Mouse (Mus musculus) embryonic facial prominence, embryonic 11.5 days (tissue): ENCODE measurements around the gene Mtcl1. TPM values are rescaled to one million over a fixed set of nuclear protein-coding genes. Genes with fewer than 3 reads are reported as not detected.

ENCODE experiments used
- ATAC-seq: fragments of 200-750 bp; cut with Nextera tagmentation; replicated peaks from 2 replicates; pipeline ENCODE4 v1.8.0; 2017; ENCODE audit warnings: low read depth; ENCODE audit not compliant: insufficient number of reproducible peaks, low FRiP score, low TSS enrichment
- DNase-seq: peaks from one replicate; pipeline ENCODE4 v3.0.0-alpha.2; 2015; ENCODE audit warnings: low spot score
- H3K27ac ChIP-seq: fragments of 300-500 bp; sonication (generic); replicated peaks from 2 replicates; pipeline ENCODE4 v1.5.1; 2014; ENCODE audit warnings: mild to moderate bottlenecking, low read depth, low read length, control low read depth
- H3K27me3 ChIP-seq: fragments of 300-500 bp; sonication (generic); 2 replicates; pipeline ENCODE4 v1.6.1; 2014; ENCODE audit warnings: mild to moderate bottlenecking, low read length, moderate library complexity, mixed read lengths; ENCODE audit not compliant: control insufficient read depth, insufficient read depth
- H3K36me3 ChIP-seq: fragments of 300-500 bp; sonication (generic); replicated peaks from 2 replicates; pipeline ENCODE4 v1.6.1; 2014; ENCODE audit warnings: low read depth, mild to moderate bottlenecking, low read length, moderate library complexity, mixed read lengths; ENCODE audit not compliant: control insufficient read depth, insufficient read depth
- H3K4me1 ChIP-seq: fragments of 300-500 bp; sonication (generic); 2 replicates; pipeline ENCODE4 v1.6.1; 2014; ENCODE audit warnings: low read length, mixed read lengths; ENCODE audit not compliant: control insufficient read depth, insufficient read depth
- H3K4me2 ChIP-seq: fragments of 300-500 bp; sonication (generic); 2 replicates; pipeline ENCODE4 v1.6.1; 2014; ENCODE audit warnings: low read depth, mild to moderate bottlenecking, control low read depth, low read length, moderate library complexity
- H3K4me3 ChIP-seq: fragments of 300-500 bp; sonication (generic); 2 replicates; pipeline ENCODE4 v1.5.1; 2014; ENCODE audit warnings: low read depth, low read length, control low read depth
- H3K9ac ChIP-seq: fragments of 300-500 bp; sonication (generic); replicated peaks from 2 replicates; pipeline ENCODE4 v1.6.1; 2014; ENCODE audit warnings: mild to moderate bottlenecking, control low read depth, low read length
- H3K9me3 ChIP-seq: fragments of 300-500 bp; sonication (generic); replicated peaks from 2 replicates; pipeline ENCODE4 v1.6.1; 2016; ENCODE audit warnings: mild to moderate bottlenecking, low read length, inconsistent platforms, mixed read lengths; ENCODE audit not compliant: control insufficient read depth
- WGBS: fragments of 180-500 bp; shearing (Covaris S2); extraction: QIAGEN DNeasy Blood & Tissue Kit; methylation state at CpG from one replicate; pipeline ENCODE4 v1.1.7; 2014; 5-methylcytosine and 5-hydroxymethylcytosine counted together
- polyA plus RNA-seq: library from polyadenylated mRNA; unstranded; fragments of >200 nt; fragmentation: Nextera tagmentation; extraction: Ambion mirVana; gene quantifications from 2 replicates; pipeline ENCODE4 v1.2.1, GENCODE M21; 2014

The Mtcl1 gene
- polyA plus RNA-seq, 1 experiment from 2014 or later, result 6.0 TPM

DNA sequence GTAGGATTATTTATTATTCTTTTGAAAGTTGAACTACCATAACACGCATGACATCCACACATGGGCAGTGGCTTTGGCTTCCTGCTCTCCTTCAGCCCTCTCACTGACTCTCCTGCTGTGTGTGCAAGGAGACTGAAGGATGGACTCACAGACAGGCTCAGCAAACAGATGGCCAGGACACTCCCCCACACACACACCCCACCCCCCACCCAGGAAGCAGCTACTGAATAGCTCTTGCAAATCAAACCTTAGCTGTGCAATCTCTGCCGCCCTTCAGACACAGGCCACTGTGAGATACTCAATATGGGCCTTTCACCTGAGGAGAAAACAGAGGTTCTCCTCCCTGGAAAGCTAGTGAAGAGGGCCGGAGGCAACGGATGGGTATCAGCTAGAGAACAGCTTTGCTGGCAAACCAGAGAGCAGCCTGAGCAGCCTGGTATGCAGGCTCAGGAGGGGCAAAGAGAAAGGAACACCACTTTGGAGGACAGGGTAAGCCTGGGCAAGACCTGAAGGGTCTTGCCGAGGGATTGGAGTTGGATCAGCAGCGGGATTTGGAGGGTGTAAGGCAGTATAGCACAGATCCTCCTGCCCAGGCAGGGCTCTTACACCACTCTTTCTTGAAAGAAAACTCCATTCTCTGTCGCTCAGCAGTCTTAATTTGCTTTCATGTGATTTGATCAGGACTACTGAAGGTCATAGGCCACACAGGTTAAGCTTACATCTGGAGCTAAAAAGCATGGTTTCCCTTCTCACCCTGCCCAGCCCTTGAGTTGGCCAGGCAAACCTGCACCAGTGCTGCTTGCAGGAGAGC lies 3.1 kb downstream of the Mtcl1 start:
- 29% methylated on average over 7 of the region's 7 CpGs for WGBS
- Histone ChIP-seq H3K9ac (peak overlapping the region; percentile 15; the same call in 1 of the 2 replicates), H3K4me1 (peaks cover 9% of the 10 kb centered on the region), H3K27me3 (peaks cover 17% of the 10 kb centered on the region), H3K27ac (no peak overlapping the region), H3K4me3 (peak overlapping the region; percentile 86), H3K4me2 (peak overlapping the region; percentile 97), H3K36me3 (no peaks in the 10 kb centered on the region), H3K9me3 (no peaks in the 10 kb centered on the region)
- ATAC-seq (no peak), DNase-seq (no peak)

DNA sequence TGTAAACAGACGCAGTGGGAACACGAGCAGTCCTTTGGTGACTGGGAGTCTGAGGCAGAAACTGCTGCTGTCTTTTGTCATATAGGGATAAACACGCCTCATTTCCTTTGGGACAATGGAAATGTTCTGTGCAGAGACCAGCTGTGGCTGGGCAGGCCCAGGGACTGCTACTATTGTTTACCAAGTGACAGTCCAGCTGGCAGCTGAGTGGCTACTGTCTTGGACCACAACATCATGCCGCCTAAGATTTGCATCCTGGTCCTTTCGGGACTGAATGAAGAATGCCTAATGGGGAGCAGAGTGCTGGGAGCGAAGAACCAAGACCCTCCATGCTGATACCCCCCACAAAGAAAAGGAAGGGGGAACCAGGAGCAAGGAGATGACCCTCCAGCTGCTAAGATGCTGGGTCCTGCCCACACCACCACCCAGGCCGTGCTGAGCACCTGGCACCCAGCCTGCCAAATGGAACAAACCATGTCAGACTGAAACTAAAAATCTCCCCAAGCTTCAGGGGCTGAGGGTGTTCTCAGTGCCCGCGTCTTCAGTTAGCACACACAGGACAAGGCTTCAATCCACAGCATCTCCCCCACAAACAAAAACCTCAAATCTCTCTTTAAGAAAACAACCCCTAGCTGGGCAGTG lies 5.4 kb downstream of the Mtcl1 start:
- no peak overlapping the region for H3K4me2 ChIP-seq
- H3K9ac ChIP-seq, result no peak overlapping the region
- H3K27me3 ChIP-seq, result peaks cover 9% of the 10 kb centered on the region
- no peaks in the 10 kb centered on the region for H3K36me3 ChIP-seq
- peak; percentile 51 for ATAC-seq
- H3K27ac ChIP-seq, result no peak overlapping the region; the same call in 1 of the 2 replicates
- no peaks in the 10 kb centered on the region for H3K9me3 ChIP-seq
- no peak overlapping the region for H3K4me3 ChIP-seq
- WGBS, result 70% methylated on average over 9 of the region's 9 CpGs
- no peak for DNase-seq
- peaks cover 9% of the 10 kb centered on the region for H3K4me1 ChIP-seq

DNA sequence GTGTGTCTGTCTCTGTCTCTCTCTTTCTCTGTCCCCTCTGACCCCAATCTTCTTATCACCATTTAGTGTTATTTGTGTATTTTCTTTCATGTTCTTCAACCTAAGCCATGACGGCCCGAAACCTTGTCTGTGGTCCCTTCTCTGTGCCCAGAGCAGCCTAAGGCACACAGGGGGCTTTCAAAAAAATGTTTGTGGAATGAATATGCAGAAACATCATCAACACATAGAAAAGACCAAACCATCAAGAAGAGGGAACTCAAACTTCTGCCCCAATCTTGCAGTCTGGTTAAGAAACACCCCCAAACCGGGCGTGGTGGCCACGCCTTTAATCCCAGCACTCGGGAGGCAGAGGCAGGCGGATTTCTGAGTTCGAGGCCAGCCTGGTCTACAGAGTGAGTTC lies 9.7 kb downstream of the Mtcl1 start:
- DNase-seq (no peak), ATAC-seq (no peak)
- Histone ChIP-seq H3K4me2 (no peak overlapping the region), H3K27me3 (no peaks in the 10 kb centered on the region), H3K36me3 (no peaks in the 10 kb centered on the region), H3K4me3 (no peak overlapping the region), H3K9ac (no peak overlapping the region), H3K4me1 (no peaks in the 10 kb centered on the region; the same call in 1 of the 2 replicates), H3K27ac (no peak overlapping the region), H3K9me3 (no peaks in the 10 kb centered on the region)
- 54% methylated on average over 6 of the region's 8 CpGs for WGBS

- no peaks in the 10 kb centered on the region for H3K9me3 ChIP-seq
- 8% methylated on average over 11 of the region's 11 CpGs for WGBS
- DNase-seq (peak; percentile 66), ATAC-seq (no peak)
- no peaks in the 10 kb centered on the region for H3K36me3 ChIP-seq
- H3K27ac ChIP-seq, result no peak overlapping the region
- H3K4me3 ChIP-seq, result no peak overlapping the region
- H3K4me1 ChIP-seq, result no peaks in the 10 kb centered on the region; the same call in 1 of the 2 replicates
- no peak overlapping the region for H3K9ac ChIP-seq
- H3K27me3 ChIP-seq, result no peaks in the 10 kb centered on the region
- no peak overlapping the region for H3K4me2 ChIP-seq
Measured at GRCm38 (mm10) chr17:66439051-66439753, 10.3 kb downstream of the Mtcl1 start.

GRCm38 (mm10) chr17:66438137-66438536 lies 11.4 kb downstream of the Mtcl1 start:
- no peak overlapping the region for H3K9ac ChIP-seq
- ATAC-seq (no peak), DNase-seq (no peak)
- H3K4me3 ChIP-seq, result no peak overlapping the region
- H3K27ac ChIP-seq, result no peak overlapping the region
- no peaks in the 10 kb centered on the region for H3K9me3 ChIP-seq
- H3K27me3 ChIP-seq, result no peaks in the 10 kb centered on the region
- H3K4me2 ChIP-seq, result no peak overlapping the region
- no peaks in the 10 kb centered on the region for H3K36me3 ChIP-seq
- H3K4me1 ChIP-seq, result no peaks in the 10 kb centered on the region; the same call in 1 of the 2 replicates
- 83% methylated on average over 12 of the region's 12 CpGs for WGBS

GRCm38 (mm10) chr17:66436811-66437210 lies 12.7 kb downstream of the Mtcl1 start:
- H3K27ac ChIP-seq, result no peak overlapping the region

DNA sequence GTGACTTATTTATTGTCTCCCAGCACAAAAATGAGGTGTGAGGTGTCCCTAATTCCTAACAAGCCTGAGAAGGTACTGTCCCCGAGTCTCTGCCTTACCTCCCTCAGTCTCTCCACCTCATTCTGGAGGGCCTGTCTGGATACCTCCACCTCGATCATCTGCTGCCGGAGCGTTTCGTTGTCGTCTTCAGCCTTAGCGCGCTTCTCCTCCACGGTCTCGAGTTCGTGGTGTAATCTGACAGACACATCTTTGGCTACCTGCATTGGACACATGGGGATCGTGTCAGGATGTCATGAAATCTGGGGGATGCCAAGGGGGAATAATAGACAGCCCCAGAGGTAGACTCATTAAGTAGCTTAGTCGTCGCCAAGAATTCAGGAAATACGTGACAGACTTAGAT lies 13.6 kb downstream of the Mtcl1 start:
- Histone ChIP-seq H3K36me3 (no peaks in the 10 kb centered on the region), H3K27ac (no peak overlapping the region), H3K4me1 (no peaks in the 10 kb centered on the region; the same call in 1 of the 2 replicates), H3K4me2 (no peak overlapping the region), H3K4me3 (no peak overlapping the region), H3K27me3 (no peaks in the 10 kb centered on the region), H3K9me3 (no peaks in the 10 kb centered on the region), H3K9ac (no peak overlapping the region)
- no peak for DNase-seq
- WGBS, result 91% methylated on average over 15 of the region's 15 CpGs
- ATAC-seq, result no peak

More at GRCm38 (mm10) chr17:66436811-66437210, 12.7 kb downstream of the Mtcl1 start:
- Histone ChIP-seq H3K9me3 (no peaks in the 10 kb centered on the region), H3K4me1 (no peaks in the 10 kb centered on the region; the same call in 1 of the 2 replicates), H3K4me2 (no peak overlapping the region), H3K9ac (no peak overlapping the region), H3K27me3 (no peaks in the 10 kb centered on the region), H3K36me3 (no peaks in the 10 kb centered on the region), H3K4me3 (no peak overlapping the region)
- peak; percentile 60; the same call in 1 of the 2 replicates for ATAC-seq
- 75% methylated on average over 8 of the region's 8 CpGs for WGBS
- DNase-seq, result no peak
